Mouse (Mus musculus): ENCODE data around the gene Tgfb3.

Tgfb3 gene

DNA sequence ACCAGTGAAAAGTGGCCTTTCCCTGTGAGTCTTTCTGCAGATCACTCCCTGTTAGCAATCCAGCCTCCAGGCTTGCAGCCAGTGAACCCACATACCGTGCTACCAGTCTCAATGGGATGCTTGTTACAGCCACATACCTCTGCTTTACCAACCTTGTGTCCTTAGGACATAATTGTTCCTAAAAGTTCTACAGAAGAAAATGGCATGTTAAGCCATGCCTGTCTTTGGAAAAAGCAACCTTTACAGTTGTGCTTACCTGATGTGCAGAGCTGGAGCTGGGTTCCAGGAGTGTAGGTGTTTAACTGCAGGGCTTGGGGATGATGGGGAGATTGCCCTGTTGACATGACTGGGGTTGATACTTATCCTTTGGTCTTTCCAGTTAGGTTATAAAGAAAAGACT lies 51.1 kb downstream of the Tgfb3 start:
- DNase-seq (ENCODE audit: low spot score), result no peak

DNA sequence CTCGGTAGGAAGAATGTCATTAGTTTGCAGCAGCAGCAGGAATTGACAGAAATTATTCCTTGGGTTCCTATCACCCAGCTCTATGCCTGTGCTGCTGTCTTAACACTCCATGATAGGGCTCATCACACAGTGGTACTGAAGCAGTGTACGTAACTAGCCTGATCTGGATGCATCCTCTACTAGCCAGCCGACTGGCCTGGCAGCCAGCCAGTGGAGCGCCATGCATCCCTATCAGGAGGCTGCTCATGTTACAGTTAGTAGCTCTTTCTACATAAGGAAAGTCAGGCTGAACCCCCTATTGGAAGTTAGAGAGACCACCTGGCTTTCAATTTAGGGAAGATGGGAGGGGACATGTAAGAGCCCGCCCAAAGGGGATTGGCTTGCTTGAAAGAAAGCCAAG lies 51.8 kb downstream of the Tgfb3 start:
- peak; percentile 10 for DNase-seq (ENCODE audit: low spot score)

DNA sequence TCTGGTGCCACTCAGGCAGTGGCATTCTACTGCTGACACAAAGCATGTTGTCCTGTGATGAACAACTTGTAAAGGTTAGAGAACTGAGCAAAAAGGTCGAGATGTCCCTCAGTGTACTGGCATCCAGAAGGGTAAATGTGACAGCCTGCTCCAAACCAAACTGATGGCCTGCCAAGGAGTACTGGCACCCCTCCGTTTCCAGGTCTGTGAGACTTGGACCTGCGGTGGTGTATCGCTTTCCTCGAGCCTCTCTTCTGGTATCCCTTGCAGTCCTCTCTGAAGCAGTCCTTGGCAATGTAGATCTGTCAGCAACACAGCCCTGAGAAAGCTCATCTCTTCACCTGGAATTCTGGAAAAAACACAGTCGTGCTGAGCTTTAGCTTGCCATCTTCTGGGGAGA lies 53.4 kb downstream of the Tgfb3 start:
- DNase-seq (ENCODE audit: low spot score), result no peak

DNA sequence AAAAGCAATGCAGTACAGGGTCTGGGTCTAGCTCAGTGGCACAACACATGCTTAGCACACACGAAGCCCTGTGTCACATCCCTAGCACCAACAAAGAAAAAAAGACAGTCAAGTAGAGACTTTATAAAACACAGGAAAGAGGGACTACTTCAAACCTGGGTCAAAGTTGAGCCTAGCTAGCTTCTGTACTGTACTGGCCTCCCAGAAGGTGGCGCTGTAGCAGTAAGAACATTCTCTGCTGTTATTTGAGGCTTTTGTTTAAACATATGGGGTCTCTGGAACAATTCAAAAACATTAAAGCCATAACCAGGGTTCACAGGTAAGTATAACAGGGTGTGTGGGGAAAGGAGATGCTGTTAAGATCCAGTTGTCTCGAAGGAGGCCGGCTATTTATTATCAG lies 54.4 kb downstream of the Tgfb3 start:
- no peak for DNase-seq (ENCODE audit: low spot score)

DNA sequence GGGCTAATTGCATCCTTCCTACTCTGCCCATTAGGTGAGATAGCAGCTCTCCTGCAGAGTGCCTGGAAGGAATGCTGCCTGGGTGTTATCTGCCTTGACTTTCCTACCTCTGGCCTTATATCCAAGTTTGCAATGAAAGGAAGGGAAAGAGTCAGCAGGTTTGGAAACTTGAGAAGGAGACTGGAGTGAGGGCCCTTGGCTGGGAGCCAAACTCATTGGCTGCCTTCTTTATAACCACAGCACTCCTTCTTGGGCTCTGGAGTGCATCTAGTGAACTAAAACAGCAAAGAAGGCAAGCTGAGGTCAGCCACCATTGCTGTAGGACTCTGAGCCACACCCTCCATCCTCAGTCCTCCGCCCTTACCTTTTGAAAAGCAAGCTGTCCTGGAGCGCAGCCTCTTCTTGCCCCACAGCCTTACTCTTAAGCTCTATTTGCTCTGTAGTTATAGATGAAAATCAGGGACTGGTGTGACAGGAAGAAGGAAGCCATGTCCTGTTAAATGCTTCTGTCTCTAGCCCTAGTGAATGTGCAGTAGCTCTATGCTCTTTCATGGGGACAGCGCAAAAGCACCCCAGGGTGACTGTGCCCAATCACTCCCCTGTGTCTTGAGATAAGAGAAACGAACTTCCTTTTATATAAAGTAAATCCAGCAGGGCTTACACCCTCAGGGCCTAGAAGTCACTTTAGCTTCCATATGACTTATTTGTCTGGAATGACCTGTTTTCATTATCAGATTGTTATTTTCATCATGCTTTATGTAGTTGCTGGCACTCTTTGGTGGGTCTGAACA lies 55.6 kb downstream of the Tgfb3 start:
- DNase-seq (ENCODE audit: low spot score), result peak; percentile 36

DNA sequence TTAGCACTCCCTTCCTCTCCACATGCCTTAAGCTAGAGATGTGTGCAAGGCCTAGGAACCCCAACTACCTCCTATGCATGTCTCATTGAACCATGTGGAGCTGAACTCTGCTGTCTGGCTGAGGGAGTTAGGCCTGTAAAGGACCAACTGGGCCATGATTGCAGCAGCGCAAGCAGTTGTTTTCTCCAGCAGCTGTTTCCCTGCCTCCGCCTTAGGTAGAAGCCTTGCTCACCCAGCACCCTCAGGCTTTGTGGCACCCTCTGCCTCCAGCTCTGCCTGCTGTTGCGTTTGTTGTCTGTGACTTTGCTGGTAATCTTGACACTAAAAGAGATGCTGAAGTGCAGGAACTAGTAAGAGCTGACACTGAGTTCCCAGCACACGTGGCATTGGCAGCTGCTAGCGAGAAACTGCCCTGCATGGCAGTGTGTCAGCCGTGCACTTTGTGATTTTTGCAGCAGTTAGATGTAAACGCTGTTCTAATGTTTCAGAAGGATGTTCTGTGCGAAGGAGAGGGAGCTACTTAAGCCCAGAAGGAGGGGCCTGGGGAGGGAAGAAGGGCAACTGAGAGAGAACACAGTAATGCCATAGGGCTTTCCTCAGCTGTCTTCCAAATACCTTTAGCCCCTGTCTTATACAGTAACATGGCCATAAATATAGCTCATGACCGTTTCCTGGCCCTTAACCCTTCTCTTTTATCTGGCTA lies 56.4 kb downstream of the Tgfb3 start:
- DNase-seq (ENCODE audit: low spot score), result no peak

DNA sequence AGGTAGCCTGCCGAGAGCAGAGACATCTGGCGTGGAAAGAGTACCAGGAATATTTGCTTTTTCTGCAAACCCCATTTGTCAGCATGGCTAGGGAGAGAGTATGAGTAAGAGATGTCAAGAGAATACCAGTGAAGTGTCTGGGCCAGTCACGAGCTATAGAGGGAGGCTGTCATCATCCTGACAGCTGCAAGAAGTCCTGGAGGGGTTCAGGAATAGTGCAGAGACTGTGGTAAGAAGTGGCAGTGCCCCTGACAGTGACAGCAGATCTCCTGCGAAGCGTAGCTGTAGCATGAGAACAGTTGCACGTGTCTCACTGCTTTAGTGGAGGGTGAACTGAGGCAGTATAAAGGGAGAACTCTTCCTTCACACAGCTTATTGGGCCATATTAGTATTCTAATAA lies 57.3 kb downstream of the Tgfb3 start:
- no peak for DNase-seq (ENCODE audit: low spot score)

DNA sequence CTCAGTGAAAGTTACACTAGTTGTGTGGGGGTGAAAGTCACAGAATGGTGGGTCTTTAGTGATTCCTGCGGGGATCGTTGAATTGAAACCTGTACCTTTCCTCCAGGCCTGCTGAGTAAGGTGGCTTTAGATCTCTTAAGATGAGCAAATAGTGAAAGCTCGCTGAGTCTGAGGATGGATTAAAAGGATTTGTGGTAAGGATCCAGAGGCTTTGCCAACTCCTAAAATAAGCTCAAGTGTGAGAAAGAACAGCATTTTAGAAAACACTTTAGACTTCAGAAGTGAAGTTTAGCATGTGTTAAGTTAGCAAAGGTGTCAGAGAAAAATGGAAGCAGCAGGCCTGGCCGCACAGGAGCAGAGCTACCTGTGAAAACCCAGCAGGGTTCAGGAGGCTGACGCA lies 61.5 kb downstream of the Tgfb3 start:
- no peak for DNase-seq (ENCODE audit: low spot score)

DNA sequence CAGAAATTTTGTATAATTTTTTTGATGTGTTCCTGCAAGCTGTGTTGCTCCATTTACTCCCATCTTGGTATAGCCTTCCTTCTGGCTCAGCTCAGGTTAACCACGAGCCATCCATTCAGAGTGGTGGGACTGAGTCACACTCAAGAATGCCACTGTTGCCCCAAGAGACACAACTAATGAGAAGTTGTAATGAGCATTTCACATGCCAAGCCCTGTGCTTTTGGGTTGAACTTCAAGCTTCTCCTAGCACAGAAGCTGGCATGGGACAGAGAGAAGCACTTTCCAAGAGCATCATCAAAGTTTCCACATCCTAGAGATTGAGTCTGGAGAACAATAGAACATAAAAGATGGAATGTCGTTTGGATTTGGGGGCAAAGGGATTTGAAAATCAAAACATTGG lies 63.7 kb downstream of the Tgfb3 start:
- DNase-seq (ENCODE audit: low spot score), result no peak

DNA sequence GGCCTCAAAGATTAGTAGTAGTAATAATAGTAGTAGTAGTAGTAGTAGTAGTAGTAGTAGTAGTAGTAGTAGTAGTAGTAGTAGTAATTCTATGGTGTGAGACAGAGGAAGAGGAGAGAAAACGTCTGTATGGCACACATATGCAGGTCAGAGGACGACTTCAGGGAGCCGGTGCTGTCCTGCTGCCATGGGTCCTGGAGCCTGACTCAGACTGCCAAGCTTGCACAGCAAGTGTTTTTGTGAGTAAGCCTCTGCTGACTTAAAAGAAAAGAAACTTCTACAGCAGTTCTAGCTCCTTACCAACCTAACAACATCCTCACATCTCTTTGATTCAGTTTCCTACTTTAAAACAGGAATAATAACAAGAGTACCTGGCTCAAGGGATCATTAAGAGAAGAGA lies 64.2 kb downstream of the Tgfb3 start:
- no peak for DNase-seq (ENCODE audit: low spot score)

DNA sequence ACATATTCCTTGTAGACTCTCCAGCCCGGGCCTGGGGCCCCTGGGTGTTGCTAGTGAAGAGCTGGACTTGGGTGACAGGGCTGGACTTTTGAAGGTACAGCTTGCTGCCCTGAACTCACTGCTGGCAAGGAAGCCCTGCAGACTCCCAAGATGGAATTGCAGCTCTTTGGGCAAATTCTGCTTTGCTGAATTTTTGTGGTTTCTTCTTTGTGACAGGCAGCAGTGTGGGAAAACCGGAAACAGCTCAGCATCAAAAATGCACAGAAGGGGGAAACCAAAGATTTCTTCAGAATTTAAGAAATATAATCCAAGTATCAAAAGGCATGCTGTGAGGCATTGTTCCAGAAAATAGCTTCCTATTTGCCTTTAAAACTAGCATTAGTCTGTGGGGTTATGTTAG lies 64.7 kb downstream of the Tgfb3 start:
- no peak for DNase-seq (ENCODE audit: low spot score)

DNA sequence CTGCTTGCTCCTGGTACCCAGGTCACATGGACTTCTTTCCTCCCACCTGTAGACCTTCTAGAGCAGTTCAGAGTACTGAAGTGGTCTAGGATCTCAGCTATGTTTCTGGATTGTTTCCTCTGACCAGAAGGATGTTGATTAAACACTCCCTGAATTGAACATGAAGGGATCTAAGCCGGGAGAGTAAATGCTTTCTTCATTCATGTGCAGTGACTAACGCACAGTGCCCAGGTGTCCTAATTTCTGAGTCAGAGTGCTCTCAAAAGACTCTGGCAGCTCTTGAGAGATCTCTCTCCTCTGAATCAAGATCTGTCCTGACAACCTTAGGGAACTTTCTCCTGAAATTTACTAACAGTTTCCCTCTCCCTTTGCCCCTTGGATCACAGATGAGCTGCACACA lies 66.6 kb downstream of the Tgfb3 start:
- no peak for DNase-seq (ENCODE audit: low spot score)

DNA sequence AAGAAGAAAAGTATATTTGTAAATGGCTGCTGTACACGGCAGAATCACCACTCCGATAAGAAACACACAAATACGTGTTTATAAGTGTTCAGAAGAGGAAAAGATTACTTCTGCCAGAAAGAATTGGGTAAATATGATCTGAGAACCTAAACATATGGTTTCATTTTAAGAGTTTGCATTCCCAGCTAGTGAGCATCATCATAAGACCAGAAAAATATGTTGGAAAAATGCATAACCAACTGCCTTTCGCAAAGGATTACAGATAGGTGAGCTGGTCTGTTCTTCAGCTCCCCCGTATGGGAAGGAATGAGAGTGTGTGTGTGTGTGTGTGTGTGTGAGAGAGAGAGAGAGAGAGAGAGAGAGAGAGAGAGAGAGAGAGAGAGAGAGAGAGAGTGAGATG lies 68.2 kb downstream of the Tgfb3 start:
- no peak for DNase-seq (ENCODE audit: low spot score)

DNA sequence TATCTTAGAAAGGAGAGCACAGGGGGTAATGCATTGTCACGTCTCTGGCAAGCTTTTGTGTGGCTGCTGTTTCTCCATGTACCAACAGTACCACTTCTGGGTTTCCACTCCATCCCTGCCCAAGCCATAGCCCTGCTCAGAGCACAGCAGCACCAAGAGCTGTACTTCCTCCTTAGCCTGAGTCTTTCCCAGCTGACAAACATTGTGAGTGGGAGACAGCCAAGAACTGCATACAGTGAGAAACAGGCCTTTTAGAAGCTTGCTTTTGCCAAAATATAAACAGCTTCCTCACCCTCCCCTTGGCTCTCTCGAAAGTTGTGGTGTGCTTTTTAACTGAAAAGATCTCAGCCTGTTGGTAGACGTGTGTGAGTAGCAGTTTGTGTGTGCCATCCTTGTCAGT lies 71.5 kb downstream of the Tgfb3 start:
- DNase-seq (ENCODE audit: low spot score), result no peak
